ENCODE assay signal across 9 mouse cellular contexts in genomic region chr13:95323400-95323799, GRCm38 (mm10). TPM values are rescaled to one million over a fixed set of nuclear protein-coding genes. Genes with fewer than 3 reads are reported as not detected.
A peak's percentile ranks its signal among the peaks of the same experiment; 100 is the strongest.
DNase-seq lines count a peak whose midpoint lies in the region; TF ChIP-seq lines count a peak whose summit lies in the region.
"Had no signal": no experiment of that assay in that cellular context is flagged by ENCODE, and none has a peak within 500 bp of the region (broad histone marks: within the 10 kb centered on the region; RNA-seq: fewer than 3 reads in every experiment).

Gene Zbed3 (plus strand): TSS chr13:95323612.

- peak within 1 kb of the TSS; percentile 89 for H3K4me3 ChIP-seq in myocyte

- no peaks in the 10 kb centered on the region for H3K27me3 ChIP-seq in myocyte (ENCODE audit: control insufficient read depth, insufficient read depth, insufficient read length)

- H3K36me3 ChIP-seq in myocyte (ENCODE audit: control insufficient read depth, insufficient read depth) = no peaks in the 10 kb centered on the region

- DNase-seq in layer of hippocampus, adult 18-20 months (ENCODE audit: low spot score in 2 of 2) = no peak
- DNase-seq in layer of hippocampus, adult 11-12 months (ENCODE audit: low spot score) = no peak
- no peak for DNase-seq in brain, embryonic 14.5 days (ENCODE audit: low read depth)
- DNase-seq in heart, postnatal 25 days (ENCODE audit: low spot score) = no peak
- no peak for DNase-seq in layer of hippocampus, postnatal 14 days (ENCODE audit: low spot score in 2 of 2)
- DNase-seq in ovary, adult 18-20 months (ENCODE audit: low spot score) = no peak
- no peak for DNase-seq in urinary bladder, postnatal 36 days (ENCODE audit: low spot score in 2 of 2)

- H3K4me2 ChIP-seq in myocyte (ENCODE audit: low read depth) = peak within 1 kb of the TSS; percentile 97

- TF ChIP-seq CTCF in brain, embryonic 14.5 days (IDR thresholded peaks at IDR 0.05; ENCODE audit: borderline replicate concordance, extremely low read depth, insufficient read depth, insufficient read length) = no peak

- peaks cover 32% of the 10 kb centered on the region for H3K79me2 ChIP-seq in myocyte (ENCODE audit: control insufficient read depth, insufficient read depth)

- TF ChIP-seq POLR2A in brain, embryonic 14.5 days (IDR thresholded peaks at IDR 0.05; ENCODE audit: borderline replicate concordance, extremely low read depth, insufficient read depth, insufficient read length, poor library complexity, severe bottlenecking) = no peak
- no peak for TF ChIP-seq POLR2A in myocyte (IDR thresholded peaks at IDR 0.05; ENCODE audit: insufficient read length, low read depth)

- peak within 1 kb of the TSS; percentile 96 for H3ac ChIP-seq in myocyte (ENCODE audit: control insufficient read depth, insufficient read length)

- intact Hi-C loops in heart, postnatal 25 days (cut with DNase I) = no loop called here

TF ChIP-seq in myocyte, 11 proteins besides CTCF, POLR2A, EP300 and RAD21:
- TF ChIP-seq MYOD1 (IDR thresholded peaks at IDR 0.05; ENCODE audit: control insufficient read depth in 1 of 3, insufficient read length in 2 of 3, low read depth in 2 of 3) = no peak
- TF ChIP-seq USF1 (IDR thresholded peaks at IDR 0.05; ENCODE audit: low read depth) = no peak
TF ChIP-seq in myocyte: peak in this region for 0.

RNA-seq across cellular contexts. Expression of gene Zbed3, which starts in this region (rescaled TPM):
- 10 to 100 TPM; 11.7 to 13.3 TPM for total RNA-seq in layer of hippocampus, adult 18-20 months (2021)
- 47.6 and 48.3 TPM in 2 replicates for polyA plus RNA-seq in brain, embryonic 14.5 days (2012; rRNA removed)
- 10 to 100 TPM; 15.1 to 16.2 TPM for total RNA-seq in heart, postnatal 25 days (2021)
- total RNA-seq in layer of hippocampus, postnatal 14 days (2021) = 10 to 100 TPM; 16.9 to 19.1 TPM
- polyA plus RNA-seq in myocyte (2012; fragmentation: generic; extraction: Trizol) = 24.6 TPM
- total RNA-seq: MEL had no signal
